Mouse (Mus musculus): ENCODE data around the gene Mrpl40.

Gene Mrpl40

GRCm38 (mm10) chr16:18828630-18829029 lies 48.0 kb downstream of the Mrpl40 start:
- no peak for DNase-seq (ENCODE audit: low spot score)

- DNase-seq (ENCODE audit: low spot score): no peak
Measured at GRCm38 (mm10) chr16:18822925-18823324, 53.7 kb downstream of the Mrpl40 start.

GRCm38 (mm10) chr16:18822356-18822755 lies 54.3 kb downstream of the Mrpl40 start:
- no peak for DNase-seq (ENCODE audit: low spot score)
